ENCODE assay signal across 23 mouse cellular contexts in genomic region chr17:77877016-77877415, GRCm38 (mm10).
DNase-seq lines count a peak whose midpoint lies in the region; ATAC-seq and TF ChIP-seq lines count a peak whose summit lies in the region.
"Had no signal": no experiment of that assay in that cellular context is flagged by ENCODE, and none has a peak within 500 bp of the region (broad histone marks: within the 10 kb centered on the region; RNA-seq: fewer than 3 reads in every experiment).

No protein-coding gene starts in this region.

- no peak overlapping the region for H3K27ac ChIP-seq in kidney, embryonic 16.5 days (ENCODE audit: low read length)
- no peak overlapping the region for H3K27ac ChIP-seq in stomach, postnatal 0 days (replicated peaks)
- H3K27ac ChIP-seq: embryonic facial prominence, embryonic 15.5 days; forebrain, embryonic 10.5 days; forebrain, embryonic 15.5 days; heart, embryonic 10.5 days; hindbrain, embryonic 12.5 days had no signal

- no peak for TF ChIP-seq EP300 in stomach, postnatal 0 days (optimal IDR thresholded peaks at IDR 0.05)

- 39% methylated on average over 2 of the region's 2 CpGs for WGBS in kidney, embryonic 16.5 days
- WGBS in stomach, postnatal 0 days = 43% methylated on average over 2 of the region's 2 CpGs

- H3K4me3 ChIP-seq in kidney, embryonic 16.5 days (ENCODE audit: low read length) = no peak overlapping the region
- H3K4me3 ChIP-seq in stomach, postnatal 0 days (ENCODE audit: low read depth, low read length) = no peak overlapping the region
- H3K4me3 ChIP-seq: embryonic facial prominence, embryonic 15.5 days; erythroblast, embryonic 14.5 days; forebrain, embryonic 10.5 days; forebrain, embryonic 15.5 days; heart, embryonic 10.5 days; hindbrain, embryonic 12.5 days had no signal

- no peaks in the 10 kb centered on the region for H3K36me3 ChIP-seq in kidney, embryonic 16.5 days (ENCODE audit: insufficient read depth, low read length)
- no peaks in the 10 kb centered on the region for H3K36me3 ChIP-seq in stomach, postnatal 0 days (ENCODE audit: control insufficient read depth, insufficient read depth, low read length)
- H3K36me3 ChIP-seq: embryonic facial prominence, embryonic 15.5 days; forebrain, embryonic 10.5 days; forebrain, embryonic 15.5 days; heart, embryonic 10.5 days; hindbrain, embryonic 12.5 days had no signal

- TF ChIP-seq CTCF in stomach, postnatal 0 days (IDR thresholded peaks at IDR 0.05; ENCODE audit: low read depth) = no peak

- H3K27me3 ChIP-seq in kidney, embryonic 16.5 days (ENCODE audit: insufficient read depth, low read length) = no peaks in the 10 kb centered on the region
- no peaks in the 10 kb centered on the region for H3K27me3 ChIP-seq in stomach, postnatal 0 days (ENCODE audit: control insufficient read depth, insufficient read depth, low read length)
- H3K27me3 ChIP-seq: embryonic facial prominence, embryonic 15.5 days; forebrain, embryonic 15.5 days; hindbrain, embryonic 12.5 days had no signal

- ATAC-seq in kidney, embryonic 16.5 days (ENCODE audit: low FRiP score, low TSS enrichment) = no peak
- no peak for ATAC-seq in stomach, postnatal 0 days (ENCODE audit: low FRiP score, low TSS enrichment)
- ATAC-seq: CD4-positive, CD25-positive, alpha-beta regulatory T cell, adult 4 months; forebrain, embryonic 15.5 days; hindbrain, embryonic 16.5 days had no signal

- no peaks in the 10 kb centered on the region for H3K4me1 ChIP-seq in kidney, embryonic 16.5 days (ENCODE audit: insufficient read depth, low read length)
- no peaks in the 10 kb centered on the region for H3K4me1 ChIP-seq in stomach, postnatal 0 days (replicated peaks; ENCODE audit: control insufficient read depth, insufficient read depth)
- H3K4me1 ChIP-seq: embryonic facial prominence, embryonic 15.5 days; forebrain, embryonic 15.5 days; heart, embryonic 10.5 days; hindbrain, embryonic 12.5 days had no signal

- H3K9me3 ChIP-seq in kidney, embryonic 16.5 days (ENCODE audit: low read length) = no peaks in the 10 kb centered on the region
- no peaks in the 10 kb centered on the region for H3K9me3 ChIP-seq in stomach, postnatal 0 days (ENCODE audit: control insufficient read depth, low read length)
- H3K9me3 ChIP-seq: embryonic facial prominence, embryonic 15.5 days; forebrain, embryonic 10.5 days; forebrain, embryonic 15.5 days; heart, embryonic 10.5 days; hindbrain, embryonic 12.5 days had no signal

- no peak overlapping the region for H3K4me2 ChIP-seq in kidney, embryonic 16.5 days (replicated peaks; ENCODE audit: low read depth, low read length)
- H3K4me2 ChIP-seq in stomach, postnatal 0 days (replicated peaks; ENCODE audit: low read depth) = no peak overlapping the region
- H3K4me2 ChIP-seq: embryonic facial prominence, embryonic 15.5 days; forebrain, embryonic 15.5 days; hindbrain, embryonic 12.5 days had no signal

- peak; percentile 2 to 3 for DNase-seq in cerebellum, postnatal 10 days
- no peak for DNase-seq in cerebellum, adult 11 months
- DNase-seq in kidney, adult 9 months = peak; percentile 77
- peak; percentile 0 for DNase-seq in ZHBTc4 (ENCODE audit: low read depth, low spot score)
- DNase-seq in kidney, postnatal 25 days = peak; percentile 23 to 55
- DNase-seq in adrenal gland, postnatal 36 days = no peak
- no peak for DNase-seq in stomach, postnatal 0 days (ENCODE audit: low spot score)
- DNase-seq: adrenal gland, adult 2 months; B cell, adult 2 months; cerebellum, adult 2 months; embryo, embryonic 11 days; heart, adult 18-20 months; heart, postnatal 10 days; heart, postnatal 4 days had no signal

- H3K9ac ChIP-seq in kidney, embryonic 16.5 days (replicated peaks; ENCODE audit: low read length) = no peak overlapping the region
- H3K9ac ChIP-seq in stomach, postnatal 0 days (ENCODE audit: low read length) = no peak overlapping the region
- H3K9ac ChIP-seq: embryonic facial prominence, embryonic 15.5 days; forebrain, embryonic 15.5 days; hindbrain, embryonic 12.5 days had no signal

Comparison
In these comparisons a context has a peak if more than half of its experiments do, and no peak if none do; other contexts are left out.
1. DNase-seq: peak in cerebellum, postnatal 10 days (2 of 2), kidney, adult 9 months (single experiment), ZHBTc4 (single experiment) and kidney, postnatal 25 days (2 of 2); none in cerebellum, adult 11 months (single experiment), adrenal gland, postnatal 36 days (0 of 2) and stomach, postnatal 0 days (single experiment).